Mouse (Mus musculus): ENCODE data around the gene Olfr887. TPM values are rescaled to one million over a fixed set of nuclear protein-coding genes. Genes with fewer than 3 reads are reported as not detected.

The Olfr887 gene
- not detected in 2 replicates for polyA plus RNA-seq (2016; fragmentation: Nextera tagmentation; extraction: Ambion mirVana)

DNA sequence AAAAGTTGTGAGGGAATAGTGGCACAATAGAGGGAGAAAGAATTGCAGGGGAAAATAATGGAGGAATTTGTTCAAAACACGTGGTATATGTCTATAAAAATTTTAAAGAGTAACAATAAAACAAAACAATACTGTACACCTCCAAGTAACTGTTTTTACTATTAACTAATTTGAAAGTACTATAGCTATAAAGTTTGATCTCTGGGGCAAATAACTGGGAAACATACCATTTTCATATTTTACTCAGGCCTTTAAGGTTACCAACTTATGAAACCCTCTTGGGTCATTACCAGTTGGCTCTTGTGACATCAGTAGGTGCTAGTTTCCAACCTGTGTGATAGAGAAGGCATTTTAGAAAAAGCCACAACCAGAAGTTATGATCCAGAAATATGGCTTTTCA, at the start of gene Olfr887:
Gene Olfr887, plus strand, starts transcription at position 301 of the 400 bp plus-strand sequence.
- Histone ChIP-seq H3K27ac (no peak within 1 kb of the TSS), H3K27me3 (replicated peaks) (no peaks in the 10 kb centered on the region), H3K4me1 (no peaks in the 10 kb centered on the region), H3K9ac (no peak within 1 kb of the TSS), H3K9me3 (replicated peaks) (no peaks in the 10 kb centered on the region), H3K4me3 (no peak within 1 kb of the TSS), H3K4me2 (no peak within 1 kb of the TSS), H3K36me3 (no peaks in the 10 kb centered on the region)
- 45% methylated on average over 1 of the region's 1 CpGs for WGBS (ENCODE audit: insufficient replicate concordance)
- no peak for ATAC-seq

DNA sequence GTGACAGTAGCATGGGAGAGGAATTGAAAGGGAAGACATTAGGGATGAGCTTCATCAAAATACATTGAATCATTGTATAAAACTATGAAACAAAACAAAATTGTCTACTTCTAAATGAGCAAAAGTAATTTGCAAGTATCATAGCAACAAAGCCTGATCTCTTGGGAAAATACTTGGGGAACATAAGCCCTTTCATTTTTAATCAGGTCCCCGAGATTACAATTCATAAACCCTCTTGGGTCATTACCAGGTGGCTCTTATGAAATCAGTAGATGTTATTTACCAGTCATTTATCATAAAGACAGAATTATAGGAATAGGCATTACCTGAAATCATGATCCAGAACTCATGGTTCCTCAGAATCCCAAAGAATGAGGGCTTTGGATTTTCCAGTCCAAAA, 37.6 kb upstream of the Olfr887 start, which contains the start of gene Olfr884:
Gene Olfr884, plus strand, starts transcription at position 301 of the 400 bp plus-strand sequence.
- no peak within 1 kb of the TSS for H3K9ac ChIP-seq
- H3K4me1 ChIP-seq: no peaks in the 10 kb centered on the region
- no peaks in the 10 kb centered on the region for H3K36me3 ChIP-seq
- H3K4me2 ChIP-seq: no peak within 1 kb of the TSS
- no peaks in the 10 kb centered on the region for H3K27me3 ChIP-seq (replicated peaks)
- ATAC-seq: no peak
- WGBS (ENCODE audit: insufficient replicate concordance): 40% methylated on average over 1 of the region's 1 CpGs
- H3K4me3 ChIP-seq: no peak within 1 kb of the TSS
- no peaks in the 10 kb centered on the region for H3K9me3 ChIP-seq (replicated peaks)
- H3K27ac ChIP-seq: no peak within 1 kb of the TSS

DNA sequence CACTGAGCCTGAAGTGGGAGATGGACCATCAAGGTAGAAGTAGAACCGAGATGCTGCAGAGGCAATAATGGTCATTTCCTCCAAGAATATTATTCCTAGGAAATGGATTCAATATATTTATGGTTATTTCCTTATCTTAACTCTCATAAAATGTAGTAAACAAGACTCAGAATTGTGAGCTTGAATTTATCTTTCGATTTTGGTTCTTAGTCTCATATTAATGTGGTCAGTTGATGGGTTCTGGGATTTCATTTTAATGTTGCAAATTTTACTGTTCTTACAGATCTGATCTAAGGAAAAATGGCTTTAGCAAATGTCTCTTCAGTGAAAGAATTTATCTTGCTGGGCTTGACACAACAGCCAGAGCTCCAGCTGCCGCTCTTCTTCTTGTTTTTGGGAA, 22.9 kb upstream of the Olfr887 start, which contains the start of gene Olfr885:
Gene Olfr885, plus strand, starts transcription at position 301 of the 400 bp plus-strand sequence.
- Histone ChIP-seq H3K36me3 (no peaks in the 10 kb centered on the region), H3K4me1 (no peaks in the 10 kb centered on the region), H3K4me2 (no peak within 1 kb of the TSS), H3K4me3 (no peak within 1 kb of the TSS), H3K27ac (no peak within 1 kb of the TSS), H3K27me3 (replicated peaks) (no peaks in the 10 kb centered on the region), H3K9ac (no peak within 1 kb of the TSS), H3K9me3 (replicated peaks) (no peaks in the 10 kb centered on the region)
- WGBS (ENCODE audit: insufficient replicate concordance): 66% methylated on average over 3 of the region's 3 CpGs
- no peak for ATAC-seq

- Histone ChIP-seq H3K4me2 (no peak within 1 kb of the TSS), H3K27me3 (replicated peaks) (no peaks in the 10 kb centered on the region), H3K36me3 (no peaks in the 10 kb centered on the region), H3K9me3 (replicated peaks) (no peaks in the 10 kb centered on the region), H3K4me3 (no peak within 1 kb of the TSS), H3K9ac (no peak within 1 kb of the TSS), H3K27ac (no peak within 1 kb of the TSS), H3K4me1 (no peaks in the 10 kb centered on the region)
- no peak for ATAC-seq
- WGBS (ENCODE audit: insufficient replicate concordance): 63% methylated on average over 1 of the region's 1 CpGs
Observed at GRCm38 (mm10) chr9:38107828-38108227, 24.0 kb downstream of the Olfr887 start, which contains the start of gene Olfr888. Gene Olfr888, plus strand, starts transcription at chr9:38108128.

- no peak within 1 kb of the TSS for H3K9ac ChIP-seq
- ATAC-seq: no peak
- no peaks in the 10 kb centered on the region for H3K36me3 ChIP-seq
- no peaks in the 10 kb centered on the region for H3K27me3 ChIP-seq (replicated peaks)
- H3K4me3 ChIP-seq: no peak within 1 kb of the TSS
- H3K4me2 ChIP-seq: no peak within 1 kb of the TSS
- H3K27ac ChIP-seq: no peak within 1 kb of the TSS
- H3K9me3 ChIP-seq (replicated peaks): no peaks in the 10 kb centered on the region
- no peaks in the 10 kb centered on the region for H3K4me1 ChIP-seq
Observed at GRCm38 (mm10) chr9:38114898-38115297, 31.0 kb downstream of the Olfr887 start, which contains the start of gene Olfr889. Gene Olfr889, plus strand, starts transcription at chr9:38115198.

Other genes with a start within 250 kb of the Olfr887 start
- not detected in 2 replicates for gene Olfr877, start 229.8 kb upstream of the Olfr887 start, polyA plus RNA-seq (2016; fragmentation: Nextera tagmentation; extraction: Ambion mirVana)
- gene Olfr145, start 187.3 kb upstream of the Olfr887 start, polyA plus RNA-seq (2016; fragmentation: Nextera tagmentation; extraction: Ambion mirVana): not detected in 2 replicates
- gene Olfr878, start 166.2 kb upstream of the Olfr887 start, polyA plus RNA-seq (2016; fragmentation: Nextera tagmentation; extraction: Ambion mirVana): not detected in 2 replicates
- gene Olfr881, start 92.2 kb upstream of the Olfr887 start, polyA plus RNA-seq (2016; fragmentation: Nextera tagmentation; extraction: Ambion mirVana): not detected in 2 replicates
- gene Olfr883, start 58.3 kb upstream of the Olfr887 start, polyA plus RNA-seq (2016; fragmentation: Nextera tagmentation; extraction: Ambion mirVana): not detected in 2 replicates
- not detected in 2 replicates for gene Olfr884, start 37.5 kb upstream of the Olfr887 start, polyA plus RNA-seq (2016; fragmentation: Nextera tagmentation; extraction: Ambion mirVana)
- not detected in 2 replicates for gene Olfr885, start 22.8 kb upstream of the Olfr887 start, polyA plus RNA-seq (2016; fragmentation: Nextera tagmentation; extraction: Ambion mirVana)
- gene Olfr888, start 24.1 kb downstream of the Olfr887 start, polyA plus RNA-seq (2016; fragmentation: Nextera tagmentation; extraction: Ambion mirVana): not detected in 2 replicates
- 0.25 and 0.32 TPM in 2 replicates for gene Olfr889, start 31.1 kb downstream of the Olfr887 start, polyA plus RNA-seq (2016; fragmentation: Nextera tagmentation; extraction: Ambion mirVana)
- not detected in 2 replicates for gene Olfr890, start 58.4 kb downstream of the Olfr887 start, polyA plus RNA-seq (2016; fragmentation: Nextera tagmentation; extraction: Ambion mirVana)
- not detected in 2 replicates for gene Olfr891, start 96.7 kb downstream of the Olfr887 start, polyA plus RNA-seq (2016; fragmentation: Nextera tagmentation; extraction: Ambion mirVana)
- gene Olfr893, start 124.3 kb downstream of the Olfr887 start, polyA plus RNA-seq (2016; fragmentation: Nextera tagmentation; extraction: Ambion mirVana): not detected in 2 replicates
- gene Olfr894, start 134.0 kb downstream of the Olfr887 start, polyA plus RNA-seq (2016; fragmentation: Nextera tagmentation; extraction: Ambion mirVana): not detected in 2 replicates
- not detected in 2 replicates for gene Olfr143, start 168.7 kb downstream of the Olfr887 start, polyA plus RNA-seq (2016; fragmentation: Nextera tagmentation; extraction: Ambion mirVana)
- not detected in 2 replicates for gene Olfr895, start 183.8 kb downstream of the Olfr887 start, polyA plus RNA-seq (2016; fragmentation: Nextera tagmentation; extraction: Ambion mirVana)
- gene Olfr896-ps1, start 207.0 kb downstream of the Olfr887 start, polyA plus RNA-seq (2016; fragmentation: Nextera tagmentation; extraction: Ambion mirVana): not detected in 2 replicates
- not detected in 2 replicates for gene Olfr25, start 245.0 kb downstream of the Olfr887 start, polyA plus RNA-seq (2016; fragmentation: Nextera tagmentation; extraction: Ambion mirVana)